Mouse (Mus musculus) small intestine, adult 2 months (tissue): Measurements from ENCODE around the gene Ntm.

ENCODE experiments used
- CTCF ChIP-seq: fragments of 200-500 bp; IDR thresholded peaks from 2 replicates; pipeline ENCODE4 v1.5.1; 2012; ENCODE audit warnings: low read depth, mild to moderate bottlenecking, control low read depth, inconsistent platforms, low read length, moderate library complexity, mixed read lengths; ENCODE audit not compliant: insufficient replicate concordance, insufficient read length; ENCODE audit errors: extremely low read depth
- POLR2A ChIP-seq: fragments of 200-500 bp; IDR thresholded peaks from 2 replicates; pipeline ENCODE4 v1.6.1; 2012; ENCODE audit warnings: low read depth, mild to moderate bottlenecking, control low read depth, inconsistent platforms, low read length, moderate library complexity

DNA sequence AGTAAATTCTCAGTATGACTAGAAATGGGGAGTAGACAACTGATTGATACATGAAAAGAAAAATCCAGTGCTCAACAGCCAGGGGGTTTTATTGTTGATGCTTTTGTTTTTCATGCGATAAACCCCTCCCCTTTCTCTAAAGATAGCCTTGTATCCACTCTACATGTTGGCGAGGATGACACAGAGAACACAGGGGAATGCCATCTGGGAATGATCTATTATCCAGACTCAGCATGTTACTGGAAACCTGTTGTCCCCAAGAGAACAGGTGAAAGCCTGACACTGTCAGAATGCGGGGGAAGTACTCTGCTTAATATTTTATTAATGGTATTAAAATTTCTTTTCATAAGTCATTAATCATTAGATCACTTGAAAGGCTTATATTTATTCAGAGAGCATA lies 690.1 kb downstream of the Ntm start:
- no peak for TF ChIP-seq CTCF
- no peak for TF ChIP-seq POLR2A
